Mouse (Mus musculus) heart, postnatal 0 days (tissue): ENCODE data around the gene Slc22a15.

ENCODE experiments used
- CTCF ChIP-seq: IDR thresholded peaks from 2 replicates; pipeline ENCODE4 v1.5.1; 2016; ENCODE audit warnings: antibody characterized with exemption, control low read depth, low read depth
- EP300 ChIP-seq: IDR thresholded peaks from 2 replicates; pipeline ENCODE4 v1.6.1; 2016; ENCODE audit warnings: antibody characterized with exemption, low read depth

- TF ChIP-seq EP300, result no peak
- TF ChIP-seq CTCF, result no peak
Measured at GRCm38 (mm10) chr3:101907049-101907448, 17.2 kb downstream of the Slc22a15 start.
